ENCODE assay signal across 24 mouse cellular contexts in genomic region chr1:23102881-23103280, GRCm38 (mm10). TPM values are rescaled to one million over a fixed set of nuclear protein-coding genes. Genes with fewer than 3 reads are reported as not detected.
A peak's percentile ranks its signal among the peaks of the same experiment; 100 is the strongest.
DNase-seq lines count a peak whose midpoint lies in the region; ATAC-seq lines count a peak whose summit lies in the region.
"Had no signal": no experiment of that assay in that cellular context is flagged by ENCODE, and none has a peak within 500 bp of the region (broad histone marks: within the 10 kb centered on the region; RNA-seq: fewer than 3 reads in every experiment).

No protein-coding gene starts in this region.

- peak; percentile 45 for ATAC-seq in frontal cortex, adult (ENCODE audit: low TSS enrichment)
- ATAC-seq: activated CD4-positive, CD25-positive, alpha-beta regulatory T cell, adult 4 months; CD4-positive, CD25-positive, alpha-beta regulatory T cell, adult 4 months; forebrain, embryonic 14.5 days; forebrain, embryonic 16.5 days; Patski had no signal

- DNase-seq in frontal cortex, postnatal 10 days (ENCODE audit: low spot score in 2 of 2): no peak
- DNase-seq in layer of hippocampus, adult 8-10 months (ENCODE audit: low spot score in 2 of 2): peak; percentile 9 to 23
- DNase-seq in layer of hippocampus, adult 9-11 months: no peak
- peak; percentile 70 for DNase-seq in brain, adult 2 months (ENCODE audit: low read depth, low spot score)
- DNase-seq in telencephalon, adult 2 months (ENCODE audit: low read depth, low spot score): peak; percentile 67
- DNase-seq in adrenal gland, adult 8-10 months: no peak
- DNase-seq: adrenal gland, postnatal 10 days; adrenal gland, postnatal 25 days; B cell, adult 2 months; cerebellum, adult 11-12 months; cerebellum, adult 2 months; cerebellum, adult 9-10 months; cerebellum, postnatal 10 days; cerebellum, postnatal 25 days; embryo, embryonic 11 days had no signal

RNA-seq across cellular contexts. Expression of gene 4933415F23Rik, which starts 0.8 kb away (rescaled TPM):
- total RNA-seq in layer of hippocampus, adult 8-10 months (2022): under 1 TPM in 1 of 4 experiments, not detected in 3; 0.17 TPM
- not detected for total RNA-seq in adrenal gland, adult 8-10 months (2022)
- total RNA-seq: adrenal gland, adult 18-20 months; adrenal gland, postnatal 10 days; adrenal gland, postnatal 25 days; adrenal gland, postnatal 4 days; CH12.LX had no signal

Comparison
In these comparisons a context has a peak if more than half of its experiments do, and no peak if none do; other contexts are left out.
1. DNase-seq: peak in layer of hippocampus, adult 8-10 months (2 of 2), brain, adult 2 months (single experiment) and telencephalon, adult 2 months (single experiment); none in frontal cortex, postnatal 10 days (0 of 2), layer of hippocampus, adult 9-11 months (single experiment) and adrenal gland, adult 8-10 months (single experiment).